18 mouse cellular contexts compared by ENCODE assay signal in the genomic region with DNA sequence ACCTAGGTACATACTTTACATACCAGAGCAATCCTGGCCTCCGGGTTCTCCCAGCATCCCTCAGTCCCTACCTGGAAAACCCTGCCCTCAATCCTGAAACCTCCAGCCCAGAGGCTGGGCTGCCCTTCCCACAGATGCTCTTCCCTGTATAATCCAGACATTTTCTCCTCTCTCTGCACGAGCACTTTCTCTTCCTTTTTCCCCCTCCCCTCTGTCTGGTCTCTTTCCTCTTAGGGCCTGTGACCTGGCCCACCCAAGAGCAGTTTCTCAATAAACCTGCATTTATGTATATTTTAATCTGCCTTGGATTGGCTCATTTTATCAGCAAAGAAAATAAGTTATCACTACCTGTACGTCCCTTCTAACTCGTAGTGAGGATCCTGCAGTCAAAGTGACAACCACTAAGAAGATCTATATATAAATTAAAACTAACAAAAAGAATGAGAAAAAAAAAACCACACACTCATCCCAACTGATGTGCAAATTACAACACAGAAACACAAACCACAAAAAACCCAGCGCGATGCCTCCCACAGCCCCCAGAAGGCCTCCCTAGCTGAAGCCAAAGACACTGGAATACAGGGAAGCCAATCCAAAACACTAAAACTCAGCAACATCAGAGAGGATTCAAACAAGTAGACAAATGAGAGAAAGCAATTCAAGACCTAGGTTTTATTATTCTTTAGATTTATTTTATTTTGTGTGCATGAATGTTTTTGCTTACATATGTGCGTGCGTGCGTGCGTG. TPM values are rescaled to one million over a fixed set of nuclear protein-coding genes. Genes with fewer than 3 reads are reported as not detected.
A peak's percentile ranks its signal among the peaks of the same experiment; 100 is the strongest.
DNase-seq lines count a peak whose midpoint lies in the region; ATAC-seq and TF ChIP-seq lines count a peak whose summit lies in the region.
"Had no signal": no experiment of that assay in that cellular context is flagged by ENCODE, and none has a peak within 500 bp of the region (broad histone marks: within the 10 kb centered on the region; RNA-seq: fewer than 3 reads in every experiment).

No protein-coding gene starts in this region.

- DNase-seq in lung, postnatal 36 days: no peak
- DNase-seq in thymus, adult 2 months: no peak
- no peak for DNase-seq in gastrocnemius, postnatal 10 days
- DNase-seq: adrenal gland, postnatal 14 days; cerebellum, adult 11-12 months; cerebellum, adult 9-10 months; cerebellum, postnatal 25 days; heart, postnatal 36 days had no signal

- H3K4me1 ChIP-seq in kidney, embryonic 15.5 days: no peaks in the 10 kb centered on the region
- no peaks in the 10 kb centered on the region for H3K4me1 ChIP-seq in kidney, embryonic 14.5 days (ENCODE audit: control insufficient read depth, insufficient read depth, low read length)
- no peaks in the 10 kb centered on the region; the same call in 1 of the 2 replicates for H3K4me1 ChIP-seq in lung, embryonic 16.5 days (replicated peaks; ENCODE audit: control insufficient read depth, insufficient read depth, low read length)
- H3K4me1 ChIP-seq in thymus, adult 2 months (replicated peaks; ENCODE audit: control insufficient read depth, insufficient read depth, low read length): no peaks in the 10 kb centered on the region
- H3K4me1 ChIP-seq: embryonic facial prominence, embryonic 12.5 days; forebrain, embryonic 15.5 days; heart, embryonic 13.5 days; hindbrain, embryonic 15.5 days had no signal

- 0 out of 2 replicates have a peak, but pooled peaks have one; percentile 46 for ATAC-seq in kidney, embryonic 15.5 days (replicated peaks; ENCODE audit: low FRiP score)
- ATAC-seq in kidney, embryonic 14.5 days (ENCODE audit: low FRiP score, low TSS enrichment): no peak
- 0 out of 2 replicates have a peak, but pooled peaks have one; percentile 23 for ATAC-seq in lung, embryonic 16.5 days (ENCODE audit: low read depth)
- ATAC-seq in granulocyte monocyte progenitor cell, adult 5-6 weeks (replicated peaks; ENCODE audit: poor library complexity, severe bottlenecking): peak; percentile 72
- ATAC-seq: forebrain, embryonic 15.5 days had no signal

- H3K36me3 ChIP-seq in kidney, embryonic 15.5 days: no peaks in the 10 kb centered on the region
- no peaks in the 10 kb centered on the region for H3K36me3 ChIP-seq in kidney, embryonic 14.5 days (ENCODE audit: control insufficient read depth, insufficient read depth, low read length)
- no peaks in the 10 kb centered on the region for H3K36me3 ChIP-seq in lung, embryonic 16.5 days (ENCODE audit: control insufficient read depth, insufficient read depth, low read length)
- H3K36me3 ChIP-seq in thymus, adult 2 months (ENCODE audit: control insufficient read depth, insufficient read depth, low read length): no peaks in the 10 kb centered on the region
- H3K36me3 ChIP-seq: embryonic facial prominence, embryonic 12.5 days; forebrain, embryonic 15.5 days; G1E; heart, embryonic 13.5 days; hindbrain, embryonic 15.5 days had no signal

- H3K4me3 ChIP-seq in kidney, embryonic 15.5 days (replicated peaks): no peak overlapping the region
- no peak overlapping the region for H3K4me3 ChIP-seq in kidney, embryonic 14.5 days (ENCODE audit: low read length)
- no peak overlapping the region for H3K4me3 ChIP-seq in lung, embryonic 16.5 days (ENCODE audit: low read length)
- no peak overlapping the region for H3K4me3 ChIP-seq in thymus, adult 2 months (ENCODE audit: control insufficient read depth, insufficient read depth, low read length)
- H3K4me3 ChIP-seq: embryonic facial prominence, embryonic 12.5 days; forebrain, embryonic 15.5 days; heart, embryonic 13.5 days; hindbrain, embryonic 15.5 days had no signal

- no peaks in the 10 kb centered on the region for H3K9me3 ChIP-seq in kidney, embryonic 15.5 days (replicated peaks)
- no peaks in the 10 kb centered on the region for H3K9me3 ChIP-seq in kidney, embryonic 14.5 days (ENCODE audit: control insufficient read depth, low read length)
- H3K9me3 ChIP-seq in lung, embryonic 16.5 days (ENCODE audit: control insufficient read depth, low read length): no peaks in the 10 kb centered on the region
- H3K9me3 ChIP-seq: embryonic facial prominence, embryonic 12.5 days; forebrain, embryonic 15.5 days; G1E; hindbrain, embryonic 15.5 days had no signal

- no peak for TF ChIP-seq CTCF in thymus, adult 2 months (IDR thresholded peaks at IDR 0.05; ENCODE audit: borderline replicate concordance, control insufficient read depth, extremely low read depth, insufficient read depth, low read length, poor library complexity)

- TF ChIP-seq POLR2A in thymus, adult 2 months (IDR thresholded peaks at IDR 0.05; ENCODE audit: control insufficient read depth, extremely low read depth, insufficient read depth, low read length, poor library complexity): no peak

- 80% methylated on average over 10 of the region's 10 CpGs for WGBS in kidney, embryonic 15.5 days
- WGBS in kidney, embryonic 14.5 days: 86% methylated on average over 10 of the region's 10 CpGs
- WGBS in lung, embryonic 16.5 days: 74% methylated on average over 10 of the region's 10 CpGs
- 81% methylated on average over 10 of the region's 10 CpGs for WGBS in thymus, adult 2 months

- no peak overlapping the region for H3K4me2 ChIP-seq in kidney, embryonic 15.5 days
- H3K4me2 ChIP-seq in kidney, embryonic 14.5 days (replicated peaks; ENCODE audit: low read depth, low read length): no peak overlapping the region
- H3K4me2 ChIP-seq in lung, embryonic 16.5 days (ENCODE audit: low read depth, low read length): no peak overlapping the region
- H3K4me2 ChIP-seq: embryonic facial prominence, embryonic 12.5 days; forebrain, embryonic 15.5 days; heart, embryonic 13.5 days; hindbrain, embryonic 15.5 days had no signal

- H3K27ac ChIP-seq in kidney, embryonic 15.5 days: no peak overlapping the region
- H3K27ac ChIP-seq in kidney, embryonic 14.5 days (ENCODE audit: low read depth, low read length): no peak overlapping the region
- H3K27ac ChIP-seq in lung, embryonic 16.5 days (ENCODE audit: low read length): peak overlapping the region; percentile 81; the same call in 1 of the 2 replicates
- no peak overlapping the region for H3K27ac ChIP-seq in thymus, adult 2 months (ENCODE audit: control insufficient read depth, insufficient read depth, low read length)
- H3K27ac ChIP-seq: embryonic facial prominence, embryonic 12.5 days; forebrain, embryonic 15.5 days; heart, embryonic 13.5 days; hindbrain, embryonic 15.5 days had no signal

- H3K27me3 ChIP-seq in kidney, embryonic 15.5 days: no peaks in the 10 kb centered on the region
- no peaks in the 10 kb centered on the region for H3K27me3 ChIP-seq in kidney, embryonic 14.5 days (ENCODE audit: control insufficient read depth, insufficient read depth, low read length)
- H3K27me3 ChIP-seq in lung, embryonic 16.5 days (ENCODE audit: control insufficient read depth, insufficient read depth, low read depth, low read length): no peaks in the 10 kb centered on the region
- H3K27me3 ChIP-seq in thymus, adult 2 months (ENCODE audit: control insufficient read depth, insufficient read depth, low read length): no peaks in the 10 kb centered on the region
- H3K27me3 ChIP-seq: CH12.LX; embryonic facial prominence, embryonic 12.5 days; forebrain, embryonic 15.5 days; heart, embryonic 13.5 days; hindbrain, embryonic 15.5 days had no signal

- H3K9ac ChIP-seq in kidney, embryonic 15.5 days: no peak overlapping the region
- no peak overlapping the region for H3K9ac ChIP-seq in kidney, embryonic 14.5 days (ENCODE audit: low read depth, low read length)
- no peak overlapping the region for H3K9ac ChIP-seq in lung, embryonic 16.5 days (ENCODE audit: low read length)
- H3K9ac ChIP-seq: embryonic facial prominence, embryonic 12.5 days; forebrain, embryonic 15.5 days; heart, embryonic 13.5 days; hindbrain, embryonic 15.5 days had no signal

RNA-seq across cellular contexts. Expression of gene Dstn, which starts 23.6 kb away (rescaled TPM):
- polyA plus RNA-seq in kidney, embryonic 15.5 days (2015; fragmentation: Nextera tagmentation; extraction: Ambion mirVana): 387 and 407 TPM in 2 replicates
- 319 and 404 TPM in 2 replicates for polyA plus RNA-seq in kidney, embryonic 14.5 days (2014; fragmentation: Nextera tagmentation; extraction: Ambion mirVana)
- 565 and 579 TPM in 2 replicates for polyA plus RNA-seq in lung, embryonic 16.5 days (2015; fragmentation: Nextera tagmentation; extraction: Ambion mirVana)
- total RNA-seq in granulocyte monocyte progenitor cell, adult 5-6 weeks (2014; fragmentation: Nextera tagmentation): 285 and 354 TPM in 2 replicates
- 581 and 644 TPM in 2 replicates for total RNA-seq in granulocyte monocyte progenitor cell, adult 5-6 weeks (2017)
- polyA plus RNA-seq in thymus, adult 2 months (2012; rRNA removed): 13.9 and 15.6 TPM in 2 replicates
- total RNA-seq in gastrocnemius, postnatal 10 days (2021): 10 to 100 TPM; 65.7 to 79.9 TPM

RNA-seq across cellular contexts. Expression of gene Bfsp1, which starts 28.5 kb away (rescaled TPM):
- 1.3 and 1.5 TPM in 2 replicates for polyA plus RNA-seq in kidney, embryonic 15.5 days (2015; fragmentation: Nextera tagmentation; extraction: Ambion mirVana)
- 1.0 and 1.7 TPM in 2 replicates for polyA plus RNA-seq in kidney, embryonic 14.5 days (2014; fragmentation: Nextera tagmentation; extraction: Ambion mirVana)
- polyA plus RNA-seq in lung, embryonic 16.5 days (2015; fragmentation: Nextera tagmentation; extraction: Ambion mirVana): 1.6 and 2.2 TPM in 2 replicates
- not detected in 2 replicates for total RNA-seq in granulocyte monocyte progenitor cell, adult 5-6 weeks (2014; fragmentation: Nextera tagmentation)
- total RNA-seq in granulocyte monocyte progenitor cell, adult 5-6 weeks (2017): 0.13 TPM in 1 of 2 replicates, not detected in the other
- 0.32 and 0.35 TPM in 2 replicates for polyA plus RNA-seq in thymus, adult 2 months (2012; rRNA removed)
- total RNA-seq in gastrocnemius, postnatal 10 days (2021): under 1 TPM; 0.78 to 0.93 TPM
- polyA plus RNA-seq: G1E had no signal

Comparison
In these comparisons a context has a peak if more than half of its experiments do, and no peak if none do; other contexts are left out.
1. RNA of gene Dstn, which starts 23.6 kb away (polyA plus RNA-seq): 565 to 579 TPM in lung, embryonic 16.5 days, 387 to 407 TPM in kidney, embryonic 15.5 days and 319 to 404 TPM in kidney, embryonic 14.5 days; 13.9 to 15.6 TPM in thymus, adult 2 months; every median in the first group is over 10 times any median in the second.